Mouse (Mus musculus) embryonic fibroblast, embryonic 13.5 days (primary cell): Measurements from ENCODE around the gene Llgl2.

Experiments used
- CTCF ChIP-seq: IDR thresholded peaks from 2 replicates; pipeline ENCODE4 v1.5.1; 2011; ENCODE audit warnings: mild to moderate bottlenecking, control low read depth, low read length, moderate library complexity, borderline replicate concordance; ENCODE audit not compliant: insufficient read depth
- POLR2A ChIP-seq: IDR thresholded peaks from 2 replicates; pipeline ENCODE4 v1.6.1; 2011; ENCODE audit warnings: low read depth, mild to moderate bottlenecking, control low read depth, low read length, moderate library complexity

GRCm38 (mm10) chr11:115812095-115812494 lies 11.8 kb upstream of the Llgl2 start:
- no peak for TF ChIP-seq POLR2A
- TF ChIP-seq CTCF = no peak
